Mouse (Mus musculus): ENCODE data around the gene Ptprn2. TPM values are rescaled to one million over a fixed set of nuclear protein-coding genes. Genes with fewer than 3 reads are reported as not detected.

The Ptprn2 gene
- polyA plus RNA-seq, 1 experiment = 0.21 TPM

GRCm38 (mm10) chr12:116780419-116780818, 294.9 kb downstream of the Ptprn2 start:
- no peak for DNase-seq (ENCODE audit: low spot score)

GRCm38 (mm10) chr12:116785731-116786130, 300.2 kb downstream of the Ptprn2 start:
- no peak for DNase-seq (ENCODE audit: low spot score)

GRCm38 (mm10) chr12:116788346-116788745, 302.8 kb downstream of the Ptprn2 start:
- no peak for DNase-seq (ENCODE audit: low spot score)

GRCm38 (mm10) chr12:116803331-116803730, 317.8 kb downstream of the Ptprn2 start:
- no peak for DNase-seq (ENCODE audit: low spot score)

GRCm38 (mm10) chr12:116804712-116805111, 319.2 kb downstream of the Ptprn2 start:
- DNase-seq (ENCODE audit: low spot score) = no peak

- no peak for DNase-seq (ENCODE audit: low spot score)
Measured at GRCm38 (mm10) chr12:116805129-116805809, 319.7 kb downstream of the Ptprn2 start.

- DNase-seq (ENCODE audit: low spot score) = no peak
Measured at GRCm38 (mm10) chr12:116806089-116806488, 320.6 kb downstream of the Ptprn2 start.

GRCm38 (mm10) chr12:116813012-116813411, 327.5 kb downstream of the Ptprn2 start:
- DNase-seq (ENCODE audit: low spot score) = no peak

- no peak for DNase-seq (ENCODE audit: low spot score)
Measured at GRCm38 (mm10) chr12:116819836-116820235, 334.3 kb downstream of the Ptprn2 start.

- no peak for DNase-seq (ENCODE audit: low spot score)
Measured at GRCm38 (mm10) chr12:116823341-116823740, 337.8 kb downstream of the Ptprn2 start.

- DNase-seq (ENCODE audit: low spot score) = no peak
Measured at GRCm38 (mm10) chr12:116827748-116828147, 342.2 kb downstream of the Ptprn2 start.

GRCm38 (mm10) chr12:116838611-116839192, 353.2 kb downstream of the Ptprn2 start:
- DNase-seq (ENCODE audit: low spot score) = no peak

GRCm38 (mm10) chr12:116842723-116843272, 357.3 kb downstream of the Ptprn2 start:
- no peak for DNase-seq (ENCODE audit: low spot score)

- DNase-seq (ENCODE audit: low spot score) = no peak
Measured at GRCm38 (mm10) chr12:116846220-116846619, 360.7 kb downstream of the Ptprn2 start.

GRCm38 (mm10) chr12:116847021-116847420, 361.5 kb downstream of the Ptprn2 start:
- DNase-seq (ENCODE audit: low spot score) = no peak

GRCm38 (mm10) chr12:116856307-116856706, 370.8 kb downstream of the Ptprn2 start:
- no peak for DNase-seq (ENCODE audit: low spot score)

GRCm38 (mm10) chr12:116861360-116862017, 376.0 kb downstream of the Ptprn2 start:
- no peak for DNase-seq (ENCODE audit: low spot score)

GRCm38 (mm10) chr12:116863291-116863899, 377.9 kb downstream of the Ptprn2 start:
- no peak for DNase-seq (ENCODE audit: low spot score)

GRCm38 (mm10) chr12:116873866-116874585, 388.5 kb downstream of the Ptprn2 start:
- no peak for DNase-seq (ENCODE audit: low spot score)

GRCm38 (mm10) chr12:116887496-116888281, 402.2 kb downstream of the Ptprn2 start:
- no peak for DNase-seq (ENCODE audit: low spot score)

- DNase-seq (ENCODE audit: low spot score) = no peak
Measured at GRCm38 (mm10) chr12:116888856-116889255, 403.3 kb downstream of the Ptprn2 start.

Measured in urinary bladder, adult 2 months (tissue).